In the genomic region with DNA sequence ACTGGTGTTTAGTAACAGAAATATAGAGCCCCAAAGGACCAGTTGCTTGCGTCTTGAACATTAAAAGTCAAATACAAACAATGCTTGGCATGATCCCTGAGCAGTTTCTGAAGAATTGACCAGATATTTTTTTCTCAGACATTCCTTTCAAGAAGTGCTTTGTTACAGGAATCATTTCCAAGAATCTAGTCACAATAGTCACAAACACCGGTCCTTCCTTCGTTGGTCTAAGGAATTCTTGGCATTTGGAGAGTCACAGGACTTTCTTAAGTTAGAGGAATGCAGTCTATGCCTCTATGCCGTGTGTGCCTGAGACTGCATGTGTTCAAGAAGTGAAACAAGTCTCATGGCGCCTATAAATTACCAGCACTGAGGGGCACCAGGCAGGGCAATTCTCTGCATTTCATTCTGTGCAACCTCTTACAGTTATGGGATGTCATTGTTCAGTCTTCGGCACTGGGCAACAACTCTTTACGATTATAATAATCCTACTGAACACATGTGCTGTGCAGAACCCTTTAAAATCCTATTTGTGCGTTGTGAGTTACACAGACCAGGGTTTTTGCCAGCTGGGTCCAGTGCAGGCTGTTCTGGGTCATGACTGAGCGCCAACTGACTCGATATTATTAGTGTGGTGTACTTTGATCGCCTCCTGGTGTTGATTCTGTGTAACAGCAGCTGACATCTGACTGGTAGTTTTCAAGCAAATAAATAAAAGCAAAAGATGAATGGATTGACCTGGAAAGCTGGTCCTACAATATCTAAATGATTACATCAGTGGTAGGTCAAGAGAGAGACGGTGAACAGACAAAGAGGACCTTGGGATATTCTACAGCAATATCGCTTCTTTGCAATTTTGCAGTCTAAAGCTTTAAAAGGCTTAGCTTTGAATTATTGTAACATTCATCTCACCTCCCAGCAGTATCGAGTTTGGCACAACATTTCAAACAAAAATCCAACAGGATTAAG, we compare ENCODE assay signal across 8 mouse cellular contexts.
DNase-seq lines count a peak whose midpoint lies in the region; ATAC-seq and TF ChIP-seq lines count a peak whose summit lies in the region.

No protein-coding gene starts in this region.

- TF ChIP-seq POLR2A in ES-Bruce4 (IDR thresholded peaks at IDR 0.05; ENCODE audit: insufficient read depth, low read length), result no peak
- TF ChIP-seq POLR2A in olfactory bulb, adult 2 months (IDR thresholded peaks at IDR 0.05; ENCODE audit: insufficient read depth, low read depth, low read length), result no peak

- WGBS in forebrain, embryonic 13.5 days, result 47% methylated on average over 14 of the region's 14 CpGs
- WGBS in heart, postnatal 0 days, result 28% methylated on average over 14 of the region's 14 CpGs
- 45% methylated on average over 14 of the region's 14 CpGs for WGBS in liver, embryonic 11.5 days
- WGBS in olfactory bulb, adult 2 months, result 26% methylated on average over 14 of the region's 14 CpGs

- ATAC-seq in cerebellum, adult (ENCODE audit: insufficient number of reproducible peaks, low FRiP score, low TSS enrichment), result peak; percentile 74
- ATAC-seq in forebrain, embryonic 13.5 days, result peak; percentile 94
- ATAC-seq in heart, postnatal 0 days (ENCODE audit: insufficient read depth, low read depth), result peak; percentile 55; the same call in 1 of the 2 replicates
- ATAC-seq in liver, embryonic 11.5 days (replicated peaks; ENCODE audit: low FRiP score), result 0 out of 2 replicates have a peak, but pooled peaks have one; percentile 43

- H3K4me1 ChIP-seq in ES-Bruce4 (ENCODE audit: control insufficient read depth, insufficient read depth, low read length), result no peaks in the 10 kb centered on the region
- no peaks in the 10 kb centered on the region for H3K4me1 ChIP-seq in forebrain, embryonic 13.5 days
- H3K4me1 ChIP-seq in heart, postnatal 0 days (ENCODE audit: control insufficient read depth, insufficient read depth), result no peaks in the 10 kb centered on the region
- no peaks in the 10 kb centered on the region for H3K4me1 ChIP-seq in liver, embryonic 11.5 days (replicated peaks; ENCODE audit: control insufficient read depth, insufficient read depth, low read length)
- H3K4me1 ChIP-seq in olfactory bulb, adult 2 months (ENCODE audit: control insufficient read depth, insufficient read depth, low read length), result no peaks in the 10 kb centered on the region

- TF ChIP-seq CTCF in ES-Bruce4 (IDR thresholded peaks at IDR 0.05; ENCODE audit: low read depth, low read length), result peak; percentile 43
- TF ChIP-seq CTCF in heart, postnatal 0 days (IDR thresholded peaks at IDR 0.05; ENCODE audit: low read depth), result peak; percentile 90
- TF ChIP-seq CTCF in olfactory bulb, adult 2 months (IDR thresholded peaks at IDR 0.05; ENCODE audit: insufficient read depth, low read depth, low read length), result peak; percentile 21; the same call in 1 of the 2 replicates

- no peaks in the 10 kb centered on the region; the same call in 1 of the 2 replicates for H3K27me3 ChIP-seq in ES-Bruce4 (ENCODE audit: control insufficient read depth, insufficient read depth, low read length, poor library complexity, severe bottlenecking)
- H3K27me3 ChIP-seq in forebrain, embryonic 13.5 days, result no peaks in the 10 kb centered on the region
- H3K27me3 ChIP-seq in heart, postnatal 0 days (ENCODE audit: control insufficient read depth, insufficient read depth, low read length), result no peaks in the 10 kb centered on the region
- no peaks in the 10 kb centered on the region for H3K27me3 ChIP-seq in liver, embryonic 11.5 days (replicated peaks; ENCODE audit: control insufficient read depth, insufficient read depth, low read length)

- H3K9ac ChIP-seq in ES-Bruce4 (ENCODE audit: low read depth, poor library complexity, severe bottlenecking), result no peak overlapping the region
- no peak overlapping the region for H3K9ac ChIP-seq in forebrain, embryonic 13.5 days
- H3K9ac ChIP-seq in heart, postnatal 0 days (replicated peaks; ENCODE audit: low read depth, low read length), result no peak overlapping the region
- no peak overlapping the region for H3K9ac ChIP-seq in liver, embryonic 11.5 days (ENCODE audit: low read depth, low read length)

- 0 out of 2 replicates have a peak, but pooled peaks cover 2% of the 10 kb centered on the region for H3K9me3 ChIP-seq in ES-Bruce4 (replicated peaks; ENCODE audit: control insufficient read depth, insufficient read depth, low read length, poor library complexity, severe bottlenecking)
- H3K9me3 ChIP-seq in forebrain, embryonic 13.5 days (replicated peaks), result no peaks in the 10 kb centered on the region
- no peaks in the 10 kb centered on the region for H3K9me3 ChIP-seq in heart, postnatal 0 days (replicated peaks; ENCODE audit: control insufficient read depth, low read length)
- no peaks in the 10 kb centered on the region for H3K9me3 ChIP-seq in liver, embryonic 11.5 days (ENCODE audit: control insufficient read depth, low read length)

- peak; percentile 34 for DNase-seq in heart, postnatal 0 days (ENCODE audit: low spot score)
- peak; percentile 88 for DNase-seq in kidney, postnatal 14 days
- DNase-seq in liver, embryonic 11.5 days (ENCODE audit: low spot score), result peak; percentile 37
- DNase-seq in urinary bladder, postnatal 4 days (ENCODE audit: low spot score in 2 of 2), result peak; percentile 76 to 83

- no peak overlapping the region for H3K27ac ChIP-seq in ES-Bruce4 (ENCODE audit: insufficient read depth, low read length)
- H3K27ac ChIP-seq in forebrain, embryonic 13.5 days, result no peak overlapping the region
- H3K27ac ChIP-seq in heart, postnatal 0 days (ENCODE audit: low read depth), result 0 out of 2 replicates have a peak overlapping the region, but pooled peaks have one; percentile 43
- no peak overlapping the region for H3K27ac ChIP-seq in liver, embryonic 11.5 days (ENCODE audit: low read depth, low read length)
- no peak overlapping the region; the same call in 1 of the 2 replicates for H3K27ac ChIP-seq in olfactory bulb, adult 2 months (ENCODE audit: insufficient read depth, low read depth, low read length)

- no peak for TF ChIP-seq EP300 in ES-Bruce4 (IDR thresholded peaks at IDR 0.05; ENCODE audit: insufficient read depth, low read depth, low read length)
- TF ChIP-seq EP300 in heart, postnatal 0 days (IDR thresholded peaks at IDR 0.05; ENCODE audit: low read depth), result no peak

- H3K4me2 ChIP-seq in forebrain, embryonic 13.5 days, result no peak overlapping the region
- H3K4me2 ChIP-seq in heart, postnatal 0 days (ENCODE audit: low read depth, low read length), result peak overlapping the region; percentile 44
- H3K4me2 ChIP-seq in liver, embryonic 11.5 days, result no peak overlapping the region

- no peak overlapping the region for H3K4me3 ChIP-seq in ES-Bruce4 (ENCODE audit: low read depth, low read length)
- no peak overlapping the region for H3K4me3 ChIP-seq in forebrain, embryonic 13.5 days
- H3K4me3 ChIP-seq in heart, postnatal 0 days (ENCODE audit: low read depth, low read length), result peak overlapping the region; percentile 28
- no peak overlapping the region for H3K4me3 ChIP-seq in liver, embryonic 11.5 days (ENCODE audit: low read depth, low read length)
- H3K4me3 ChIP-seq in olfactory bulb, adult 2 months (ENCODE audit: insufficient read depth, low read depth, low read length), result no peak overlapping the region

- no peaks in the 10 kb centered on the region for H3K36me3 ChIP-seq in ES-Bruce4 (ENCODE audit: control insufficient read depth, insufficient read depth, low read length, poor library complexity, severe bottlenecking)
- H3K36me3 ChIP-seq in forebrain, embryonic 13.5 days (ENCODE audit: poor library complexity, severe bottlenecking), result no peaks in the 10 kb centered on the region
- no peaks in the 10 kb centered on the region for H3K36me3 ChIP-seq in heart, postnatal 0 days (replicated peaks; ENCODE audit: control insufficient read depth, insufficient read depth, low read length)
- H3K36me3 ChIP-seq in liver, embryonic 11.5 days (ENCODE audit: control insufficient read depth, insufficient read depth, low read length), result no peaks in the 10 kb centered on the region

Comparison
In these comparisons a context has a peak if more than half of its experiments do, and no peak if none do; other contexts are left out.
1. CTCF ChIP-seq: peak in every context shown above with its lines; median percentile 90 in heart, postnatal 0 days; 43 in ES-Bruce4; 21 in olfactory bulb, adult 2 months.
2. ATAC-seq: peak in every context shown above with its lines; median percentile 94 in forebrain, embryonic 13.5 days; 74 in cerebellum, adult; 55 in heart, postnatal 0 days; 43 in liver, embryonic 11.5 days.
3. DNase-seq: peak in every context shown above with its lines; median percentile 88 in kidney, postnatal 14 days; 80 in urinary bladder, postnatal 4 days; 37 in liver, embryonic 11.5 days; 34 in heart, postnatal 0 days.